ENCODE assay signal across 8 mouse cellular contexts in the genomic region with DNA sequence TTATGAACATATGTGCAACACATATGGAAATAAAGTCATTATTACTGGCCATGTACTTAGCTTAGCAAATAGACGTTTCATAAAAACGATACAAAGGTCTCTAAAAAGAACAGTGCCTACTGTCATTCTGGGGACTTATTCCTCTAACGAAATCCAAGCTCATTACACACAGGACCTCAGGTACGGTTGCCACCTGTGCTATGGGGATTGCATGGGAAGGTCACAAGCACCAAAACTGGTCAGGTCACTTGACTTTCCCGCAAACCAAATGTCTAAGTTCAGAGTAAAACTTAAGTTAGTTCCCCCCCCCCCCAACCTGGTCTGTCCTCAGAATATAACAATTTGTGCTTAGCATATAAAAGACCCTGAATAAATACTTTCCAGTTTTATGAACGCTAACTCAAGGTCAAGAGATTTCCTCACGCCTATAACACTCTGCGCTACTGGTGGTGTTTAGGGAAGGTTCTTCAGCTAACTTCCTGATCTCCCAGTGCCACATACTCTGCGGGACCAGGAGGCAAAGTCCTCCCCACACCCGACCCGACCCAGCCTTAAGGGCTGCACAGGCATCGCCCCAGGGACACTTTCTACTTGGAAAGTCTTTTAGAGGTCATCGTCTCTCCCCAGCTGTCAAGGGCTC. TPM values are rescaled to one million over a fixed set of nuclear protein-coding genes. Genes with fewer than 3 reads are reported as not detected.
DNase-seq lines count a peak whose midpoint lies in the region; ATAC-seq and TF ChIP-seq lines count a peak whose summit lies in the region.

No protein-coding gene starts in this region.

- TF ChIP-seq CTCF in gastrocnemius, adult 2 months (IDR thresholded peaks at IDR 0.05): no peak
- no peak for TF ChIP-seq CTCF in ES-Bruce4 (IDR thresholded peaks at IDR 0.05; ENCODE audit: low read depth, low read length)

- peaks cover 11% of the 10 kb centered on the region for H3K4me1 ChIP-seq in ES-Bruce4 (ENCODE audit: control insufficient read depth, insufficient read depth, low read length)

- ATAC-seq in hematopoietic stem cell, adult 5-6 weeks (replicated peaks in 1 of 2; ENCODE audit: insufficient read depth in 1 of 2, low FRiP score in 2 of 2, low TSS enrichment in 1 of 2, low read depth in 1 of 2, poor library complexity in 2 of 2, severe bottlenecking in 2 of 2): peak; percentile 22 to 32; a peak in 1 of 4 replicates

- H3K4me3 ChIP-seq in gastrocnemius, adult 2 months: peak overlapping the region; percentile 94
- H3K4me3 ChIP-seq in ES-Bruce4 (ENCODE audit: low read depth, low read length) (peak overlapping the region; percentile 74), macrophage (ENCODE audit: inconsistent target) (peak overlapping the region; percentile 49)

- no peak for TF ChIP-seq EP300 in ES-Bruce4 (IDR thresholded peaks at IDR 0.05; ENCODE audit: insufficient read depth, low read depth, low read length)

- H3K9me3 ChIP-seq in ES-Bruce4 (replicated peaks; ENCODE audit: control insufficient read depth, insufficient read depth, low read length, poor library complexity, severe bottlenecking): no peaks in the 10 kb centered on the region

- WGBS in macrophage (ENCODE audit: missing documents): 20% methylated on average over 13 of the region's 13 CpGs

- intact Hi-C loops in gastrocnemius, adult 2 months (cut with DNase I): loop anchor here (5.0 to 10.0 kb wide), 2 partner anchors 63 to 256 kb away; a partner anchor contains a TSS
- intact Hi-C loops in gastrocnemius, postnatal 14 days (cut with DNase I; ENCODE audit: low total_unique reads): no loop called here

- peaks cover 7% of the 10 kb centered on the region; the same call in 1 of the 2 replicates for H3K36me3 ChIP-seq in ES-Bruce4 (ENCODE audit: control insufficient read depth, insufficient read depth, low read length, poor library complexity, severe bottlenecking)
- no peaks in the 10 kb centered on the region for H3K36me3 ChIP-seq in macrophage (ENCODE audit: inconsistent target)

- H3K9ac ChIP-seq in ES-Bruce4 (ENCODE audit: low read depth, poor library complexity, severe bottlenecking): peak overlapping the region; percentile 88

- no peak for TF ChIP-seq POLR2A in ES-Bruce4 (IDR thresholded peaks at IDR 0.05; ENCODE audit: insufficient read depth, low read length)

- no peaks in the 10 kb centered on the region for H3K27me3 ChIP-seq in ES-Bruce4 (ENCODE audit: control insufficient read depth, insufficient read depth, low read length, poor library complexity, severe bottlenecking)

- H3K27ac ChIP-seq in gastrocnemius, adult 2 months: no peak overlapping the region; the same call in 1 of the 2 replicates
- H3K27ac ChIP-seq in ES-Bruce4 (ENCODE audit: insufficient read depth, low read length) (no peak overlapping the region), macrophage (peak overlapping the region; percentile 17; the same call in 1 of the 2 replicates)

- no peak for DNase-seq in gastrocnemius, adult 2 months
- DNase-seq in gastrocnemius, postnatal 14 days: no peak
- DNase-seq in gastrocnemius, adult 8-10 months (ENCODE audit: low spot score in 2 of 2): no peak
- no peak for DNase-seq in right cerebral cortex, postnatal 25 days
- no peak for DNase-seq in embryo, embryonic 10.5 days (ENCODE audit: low spot score)

- peaks cover 56% of the 10 kb centered on the region for H3K79me2 ChIP-seq in macrophage (ENCODE audit: inconsistent target)

RNA-seq across cellular contexts. Expression of a gene that starts 1.2 kb away (rescaled TPM):
- 1 to 10 TPM; 6.4 to 9.3 TPM for total RNA-seq in gastrocnemius, adult 2 months (2021)
- total RNA-seq in gastrocnemius, postnatal 14 days (2021): 1 to 10 TPM; 4.4 to 5.6 TPM
- polyA plus RNA-seq in ES-Bruce4 (2011; ENCODE audit: insufficient read depth, insufficient read length, low read depth, missing spikeins): 57.3 and 65.4 TPM in 2 replicates
- 11.9 and 15.8 TPM in 2 replicates for total RNA-seq in hematopoietic stem cell, adult 5-6 weeks (2017)
- total RNA-seq in macrophage (2018; cell fraction: chromatin; rRNA removed): 100 to 1,000 TPM in 1 of 26 experiments, 10 to 100 TPM in 25; 10.1 to 109 (median 31.4) TPM
- total RNA-seq in macrophage (2018; cell fraction: cytosol; rRNA removed): 10 to 100 TPM; 16.9 to 43.2 (median 25.1) TPM
- 10 to 100 TPM; 16.5 to 67.0 (median 34.0) TPM for total RNA-seq in macrophage (2018; cell fraction: nucleus; rRNA removed)
- polyA plus RNA-seq in macrophage (2018): 12.9 to 29.5 TPM (median 19.4 TPM) in 3 replicates
- total RNA-seq in gastrocnemius, adult 8-10 months (2022): 10 to 100 TPM in 1 of 4 experiments, 1 to 10 TPM in 3; 8.5 to 10.2 (median 8.9) TPM
